9 mouse cellular contexts compared by ENCODE assay signal in genomic region chr7:128612521-128613181, GRCm38 (mm10). TPM values are rescaled to one million over a fixed set of nuclear protein-coding genes. Genes with fewer than 3 reads are reported as not detected.
A peak's percentile ranks its signal among the peaks of the same experiment; 100 is the strongest.
DNase-seq lines count a peak whose midpoint lies in the region; ATAC-seq and TF ChIP-seq lines count a peak whose summit lies in the region.
"Had no signal": no experiment of that assay in that cellular context is flagged by ENCODE, and none has a peak within 500 bp of the region (broad histone marks: within the 10 kb centered on the region; RNA-seq: fewer than 3 reads in every experiment).

No protein-coding gene starts in this region.

- no peaks in the 10 kb centered on the region for H3K27me3 ChIP-seq in forebrain, embryonic 15.5 days
- no peaks in the 10 kb centered on the region for H3K27me3 ChIP-seq in neural tube, embryonic 15.5 days (replicated peaks)

- peak overlapping the region; percentile 84 for H3K4me2 ChIP-seq in forebrain, embryonic 15.5 days (replicated peaks)
- peak overlapping the region; percentile 91 for H3K4me2 ChIP-seq in neural tube, embryonic 15.5 days

- no peaks in the 10 kb centered on the region for H3K36me3 ChIP-seq in forebrain, embryonic 15.5 days
- H3K36me3 ChIP-seq in neural tube, embryonic 15.5 days = no peaks in the 10 kb centered on the region

- peaks cover 6% of the 10 kb centered on the region; the same call in 1 of the 2 replicates for H3K4me1 ChIP-seq in lung, adult 2 months (ENCODE audit: control insufficient read depth, insufficient read depth, low read length)
- H3K4me1 ChIP-seq in forebrain, embryonic 15.5 days = peaks cover 13% of the 10 kb centered on the region
- peaks cover 15% of the 10 kb centered on the region for H3K4me1 ChIP-seq in neural tube, embryonic 15.5 days

- TF ChIP-seq POLR2A in lung, adult 2 months (IDR thresholded peaks at IDR 0.05; ENCODE audit: borderline replicate concordance, extremely low read depth, low read depth, low read length) = no peak

- no peak for ATAC-seq in forebrain, embryonic 15.5 days (replicated peaks)
- no peak for ATAC-seq in neural tube, embryonic 15.5 days (ENCODE audit: low FRiP score)

- 80% methylated on average over 12 of the region's 12 CpGs for WGBS in lung, adult 2 months
- 83% methylated on average over 12 of the region's 12 CpGs for WGBS in forebrain, embryonic 15.5 days
- WGBS in neural tube, embryonic 15.5 days = 86% methylated on average over 12 of the region's 12 CpGs

- H3K9ac ChIP-seq in forebrain, embryonic 15.5 days (replicated peaks) = no peak overlapping the region
- H3K9ac ChIP-seq in neural tube, embryonic 15.5 days (replicated peaks) = no peak overlapping the region

- H3K9me3 ChIP-seq in forebrain, embryonic 15.5 days = no peaks in the 10 kb centered on the region
- H3K9me3 ChIP-seq in neural tube, embryonic 15.5 days (replicated peaks) = no peaks in the 10 kb centered on the region

- peak overlapping the region; percentile 24 for H3K4me3 ChIP-seq in lung, adult 2 months (replicated peaks; ENCODE audit: extremely low read depth, low read depth, low read length)
- peak overlapping the region; percentile 69 for H3K4me3 ChIP-seq in forebrain, embryonic 15.5 days
- peak overlapping the region; percentile 88; the same call in 1 of the 2 replicates for H3K4me3 ChIP-seq in neural tube, embryonic 15.5 days (replicated peaks)

- H3K27ac ChIP-seq in forebrain, embryonic 15.5 days (replicated peaks) = no peak overlapping the region
- H3K27ac ChIP-seq in neural tube, embryonic 15.5 days (replicated peaks) = no peak overlapping the region

- no peak for TF ChIP-seq CTCF in lung, adult 2 months (IDR thresholded peaks at IDR 0.05; ENCODE audit: insufficient read depth, low read length)

- DNase-seq in lung, adult 2 months = no peak
- DNase-seq in lung, postnatal 25 days (ENCODE audit: low spot score) = no peak
- DNase-seq in kidney, postnatal 36 days = peak; percentile 60 to 65
- no peak for DNase-seq in thymus, postnatal 25 days
- DNase-seq in urinary bladder, postnatal 4 days (ENCODE audit: low spot score in 2 of 2) = no peak
- DNase-seq in ovary, postnatal 10 days (ENCODE audit: low spot score) = no peak
- DNase-seq: gastrocnemius, postnatal 10 days had no signal

RNA-seq across cellular contexts. Expression of gene Inpp5f, which starts 1.5 kb away (rescaled TPM):
- polyA plus RNA-seq in lung, adult 2 months (2012; rRNA removed) = 5.4 and 6.7 TPM in 2 replicates
- polyA plus RNA-seq in forebrain, embryonic 15.5 days (2015; fragmentation: Nextera tagmentation; extraction: Ambion mirVana) = 295 and 316 TPM in 2 replicates
- 398 and 441 TPM in 2 replicates for polyA plus RNA-seq in neural tube, embryonic 15.5 days (2015; fragmentation: Nextera tagmentation; extraction: Ambion mirVana)

Comparison
In these comparisons a context has a peak if more than half of its experiments do, and no peak if none do; other contexts are left out.
1. DNase-seq: peak in kidney, postnatal 36 days (2 of 2); none in lung, adult 2 months (single experiment), lung, postnatal 25 days (single experiment), thymus, postnatal 25 days (single experiment), urinary bladder, postnatal 4 days (0 of 2) and ovary, postnatal 10 days (single experiment).
2. H3K4me3 ChIP-seq: peak in every context shown above with its lines; median percentile 88 in neural tube, embryonic 15.5 days; 69 in forebrain, embryonic 15.5 days; 24 in lung, adult 2 months.
3. RNA of gene Inpp5f, which starts 1.5 kb away (polyA plus RNA-seq): 398 to 441 TPM in neural tube, embryonic 15.5 days and 295 to 316 TPM in forebrain, embryonic 15.5 days; 5.4 to 6.7 TPM in lung, adult 2 months; every median in the first group is over 10 times any median in the second.